Mouse (Mus musculus) hindbrain, embryonic 12.5 days (tissue): ENCODE measurements around the gene Gclc. TPM values are rescaled to one million over a fixed set of nuclear protein-coding genes. Genes with fewer than 3 reads are reported as not detected.

Source experiments
- ATAC-seq: fragments of 200-750 bp; cut with Nextera tagmentation; 2 replicates; pipeline ENCODE4 v1.8.0; 2017; ENCODE audit warnings: moderate TSS enrichment; ENCODE audit not compliant: low FRiP score
- H3K27ac ChIP-seq: fragments of 300-500 bp; sonication (generic); 2 replicates; pipeline ENCODE4 v1.5.1; 2016; ENCODE audit warnings: mild to moderate bottlenecking
- H3K27me3 ChIP-seq: fragments of 300-500 bp; sonication (generic); 2 replicates; pipeline ENCODE4 v1.6.1; 2016; ENCODE audit warnings: mild to moderate bottlenecking
- H3K36me3 ChIP-seq: fragments of 300-500 bp; sonication (generic); 2 replicates; pipeline ENCODE4 v1.6.1; 2016; ENCODE audit warnings: mild to moderate bottlenecking
- H3K4me1 ChIP-seq: fragments of 300-500 bp; sonication (generic); 2 replicates; pipeline ENCODE4 v1.6.1; 2016
- H3K4me2 ChIP-seq: fragments of 300-500 bp; sonication (generic); replicated peaks from 2 replicates; pipeline ENCODE4 v1.6.1; 2016; ENCODE audit warnings: mild to moderate bottlenecking
- H3K4me3 ChIP-seq: fragments of 300-500 bp; sonication (generic); 2 replicates; pipeline ENCODE4 v1.5.1; 2016; ENCODE audit warnings: mild to moderate bottlenecking
- H3K9ac ChIP-seq: fragments of 300-500 bp; sonication (generic); 2 replicates; pipeline ENCODE4 v1.6.1; 2016; ENCODE audit warnings: mild to moderate bottlenecking, moderate library complexity
- H3K9me3 ChIP-seq: fragments of 300-500 bp; sonication (generic); replicated peaks from 2 replicates; pipeline ENCODE4 v1.6.1; 2016; ENCODE audit warnings: mild to moderate bottlenecking
- WGBS: fragments of 180-500 bp; shearing (Covaris S2); methylation state at CpG from one replicate; pipeline ENCODE4 v1.1.7; 2016; 5-methylcytosine and 5-hydroxymethylcytosine counted together
- polyA plus RNA-seq: library from polyadenylated mRNA; unstranded; fragments of >200 nt; fragmentation: Nextera tagmentation; extraction: Ambion mirVana; gene quantifications from 2 replicates; pipeline ENCODE4 v1.2.1, GENCODE M21; 2016

The Gclc gene
- polyA plus RNA-seq, 1 experiment from 2014 or later: 24.6 TPM

- no peaks in the 10 kb centered on the region for H3K27me3 ChIP-seq
- H3K27ac ChIP-seq: no peak overlapping the region
- 58% methylated on average over 5 of the region's 5 CpGs for WGBS
Measured at GRCm38 (mm10) chr9:77838586-77838985, 84.3 kb downstream of the Gclc start.

More at GRCm38 (mm10) chr9:77838586-77838985, 84.3 kb downstream of the Gclc start:
- no peak overlapping the region for H3K4me3 ChIP-seq
- no peak overlapping the region for H3K9ac ChIP-seq
- H3K4me1 ChIP-seq: no peaks in the 10 kb centered on the region
- ATAC-seq: no peak
- no peaks in the 10 kb centered on the region for H3K36me3 ChIP-seq
- no peak overlapping the region for H3K4me2 ChIP-seq
- H3K9me3 ChIP-seq: no peaks in the 10 kb centered on the region

Other genes with a start within 250 kb of the Gclc start
- gene Lrrc1, start 209.7 kb upstream of the Gclc start, polyA plus RNA-seq: 8.7 and 11.2 TPM in 2 replicates
- 0.94 and 2.5 TPM in 2 replicates for gene Klhl31, start 118.0 kb upstream of the Gclc start, polyA plus RNA-seq
- 68.6 and 69.3 TPM in 2 replicates for gene Elovl5, start 162.8 kb downstream of the Gclc start, polyA plus RNA-seq